Mouse (Mus musculus) lung, postnatal 0 days (tissue): ENCODE measurements at regions not wholly inside any gene's neighbourhood (a gene's known extent, or its start where the extent isn't known, plus 50 kb on each side); places are given as distances from the start of the nearest gene placed in this dataset.

Source experiments
- ATAC-seq: fragments of 200-750 bp; cut with Nextera tagmentation; 2 replicates; pipeline ENCODE4 v1.8.0; 2017; ENCODE audit warnings: moderate library complexity
- DNase-seq: peaks from one replicate; pipeline ENCODE4 v3.0.0-alpha.2; 2016; ENCODE audit warnings: low spot score
- H3K27ac ChIP-seq: fragments of 300-500 bp; sonication (generic); 2 replicates; pipeline ENCODE4 v1.5.1; 2014; ENCODE audit warnings: antibody characterized with exemption, mild to moderate bottlenecking, low read length, mixed read lengths
- H3K27me3 ChIP-seq: fragments of 300-500 bp; sonication (generic); replicated peaks from 2 replicates; pipeline ENCODE4 v1.6.1; 2014; ENCODE audit warnings: low read length, mixed read lengths; ENCODE audit not compliant: insufficient read depth
- H3K36me3 ChIP-seq: fragments of 300-500 bp; sonication (generic); 2 replicates; pipeline ENCODE4 v1.6.1; 2014; ENCODE audit warnings: low read length, mixed read lengths; ENCODE audit not compliant: insufficient read depth
- H3K4me1 ChIP-seq: fragments of 300-500 bp; sonication (generic); 2 replicates; pipeline ENCODE4 v1.6.1; 2014; ENCODE audit warnings: antibody characterized with exemption, low read depth, low read length, mixed read lengths; ENCODE audit not compliant: insufficient read depth
- H3K4me2 ChIP-seq: fragments of 300-500 bp; sonication (generic); replicated peaks from 2 replicates; pipeline ENCODE4 v1.6.1; 2014; ENCODE audit warnings: low read depth, mild to moderate bottlenecking, low read length, moderate library complexity, mixed read lengths
- H3K4me3 ChIP-seq: fragments of 300-500 bp; sonication (generic); 2 replicates; pipeline ENCODE4 v1.5.1; 2014; ENCODE audit warnings: low read depth, low read length
- H3K9ac ChIP-seq: fragments of 300-500 bp; sonication (generic); replicated peaks from 2 replicates; pipeline ENCODE4 v1.6.1; 2014; ENCODE audit warnings: low read depth, mild to moderate bottlenecking
- H3K9me3 ChIP-seq: fragments of 300-500 bp; sonication (generic); 2 replicates; pipeline ENCODE4 v1.6.1; 2016; ENCODE audit warnings: low read length, mixed read lengths
- CTCF ChIP-seq: IDR thresholded peaks from 2 replicates; pipeline ENCODE4 v1.5.1; 2016; ENCODE audit warnings: antibody characterized with exemption, mild to moderate bottlenecking
- EP300 ChIP-seq: IDR thresholded peaks from 2 replicates; pipeline ENCODE4 v1.6.1; 2016; ENCODE audit warnings: antibody characterized with exemption, mild to moderate bottlenecking, control low read depth
- WGBS: fragments of 180-500 bp; shearing (Covaris S2); extraction: QIAGEN DNeasy Blood & Tissue Kit; methylation state at CpG from one replicate; pipeline ENCODE4 v1.1.7; 2014; 5-methylcytosine and 5-hydroxymethylcytosine counted together

DNA sequence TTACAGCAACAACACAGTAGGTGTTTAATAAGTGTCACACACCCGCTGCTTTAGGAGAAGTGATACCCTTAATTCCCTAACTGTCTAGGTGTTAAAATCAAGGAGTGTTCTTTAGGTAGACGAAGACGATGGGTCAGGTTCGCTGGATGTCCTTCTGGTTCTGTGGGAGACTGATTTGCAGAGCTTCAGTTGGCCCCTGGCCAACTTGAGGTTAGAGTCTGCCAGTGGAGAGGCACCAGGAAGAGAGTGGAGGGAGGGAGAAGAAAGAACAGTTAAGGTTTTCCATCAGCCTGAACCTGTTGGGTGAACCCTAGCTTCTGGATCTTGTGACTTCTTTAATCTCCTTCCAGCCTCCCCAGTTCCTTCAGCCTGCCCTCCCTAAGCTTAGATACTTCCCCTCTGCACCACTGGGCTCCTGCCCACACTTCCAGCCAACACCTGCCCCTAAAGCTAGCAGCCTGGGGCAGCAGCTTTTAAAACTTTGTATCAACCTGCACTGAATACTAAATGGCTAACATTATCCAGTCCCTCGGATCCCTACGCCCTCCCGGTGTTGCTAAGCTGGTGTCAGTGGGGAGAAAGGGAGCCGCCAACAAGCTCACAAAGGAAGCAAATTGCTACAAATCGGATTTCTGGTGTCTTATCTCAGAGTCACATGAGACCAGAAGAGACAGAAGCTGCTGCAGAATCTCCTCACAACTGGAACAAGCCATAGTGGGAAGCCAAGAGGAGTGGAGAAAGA is 62.1 kb upstream of the Adgrl1 start:
- Histone ChIP-seq H3K27ac (no peak overlapping the region), H3K36me3 (no peaks in the 10 kb centered on the region)
- 37% methylated on average over 9 of the region's 9 CpGs for WGBS

DNA sequence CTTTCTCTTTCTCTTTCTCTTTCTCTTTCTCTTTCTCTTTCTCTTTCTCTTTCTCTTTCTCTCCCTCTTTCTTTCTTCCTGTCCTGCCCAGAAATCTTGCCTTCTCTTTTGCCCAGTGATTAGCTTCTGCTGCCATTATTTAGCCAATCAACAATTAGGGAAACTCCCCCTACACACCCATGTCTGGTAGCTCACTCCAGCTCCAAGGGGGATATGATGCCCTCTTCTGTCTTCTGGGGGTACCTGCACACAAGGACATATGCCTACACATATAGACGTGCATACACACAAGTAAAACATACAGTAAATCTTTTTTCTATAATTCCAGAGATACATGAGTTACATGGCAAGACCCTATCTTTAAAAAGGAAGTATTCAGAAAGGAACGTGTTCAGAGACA is 70.1 kb upstream of the Adgrl1 start:
- Histone ChIP-seq H3K9me3 (no peaks in the 10 kb centered on the region), H3K4me2 (no peak overlapping the region), H3K36me3 (no peaks in the 10 kb centered on the region), H3K9ac (no peak overlapping the region), H3K27me3 (no peaks in the 10 kb centered on the region), H3K4me3 (no peak overlapping the region), H3K27ac (no peak overlapping the region), H3K4me1 (no peaks in the 10 kb centered on the region)
- no peak for ATAC-seq
- 76% methylated on average over 2 of the region's 2 CpGs for WGBS
- TF ChIP-seq CTCF (no peak), EP300 (no peak)
- DNase-seq = no peak

More for the DNA sequence above, 62.1 kb upstream of the Adgrl1 start:
- no peak overlapping the region for H3K4me2 ChIP-seq
- peak; percentile 10 for DNase-seq
- H3K4me3 ChIP-seq = no peak overlapping the region
- no peaks in the 10 kb centered on the region for H3K9me3 ChIP-seq
- H3K9ac ChIP-seq = no peak overlapping the region
- ATAC-seq = no peak
- no peaks in the 10 kb centered on the region for H3K27me3 ChIP-seq
- TF ChIP-seq CTCF (no peak), EP300 (no peak)
- no peaks in the 10 kb centered on the region for H3K4me1 ChIP-seq

DNA sequence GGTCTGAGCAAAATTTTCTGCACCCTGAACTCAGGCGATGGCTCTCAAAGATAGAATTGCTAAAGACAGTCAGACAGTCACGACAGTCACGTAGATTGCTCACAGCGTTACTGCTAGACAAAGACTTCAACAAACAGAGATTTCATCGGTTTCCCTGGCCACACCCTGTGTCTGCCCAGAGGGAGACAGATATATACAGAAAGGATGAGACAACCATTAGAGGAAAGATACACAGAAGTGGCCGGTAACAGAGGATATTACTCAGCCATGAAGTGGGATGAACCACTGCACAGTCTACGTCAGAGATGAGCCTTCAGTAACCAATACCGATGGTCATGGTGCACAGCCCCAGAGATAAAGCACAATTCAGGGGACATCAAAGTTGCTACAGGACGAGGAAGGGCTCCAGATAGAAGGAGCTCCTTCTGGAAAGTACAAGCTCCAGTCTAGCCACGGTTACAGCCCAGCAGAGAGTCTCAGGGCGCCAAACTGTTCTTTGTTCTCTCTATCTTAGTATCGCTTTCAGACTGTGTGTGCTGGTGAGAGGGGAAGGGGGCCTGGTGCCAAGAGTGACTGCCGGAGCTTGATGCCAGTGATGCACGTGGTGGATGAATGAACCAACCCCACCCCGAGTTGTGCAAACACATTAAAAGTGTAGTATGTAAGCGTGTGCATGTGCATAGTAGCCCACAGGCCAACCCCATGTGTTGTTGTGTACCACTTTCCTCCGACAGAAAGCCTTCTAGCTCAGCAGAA is 74.8 kb upstream of the Adgrl1 start:
- Histone ChIP-seq H3K27me3 (no peaks in the 10 kb centered on the region), H3K9me3 (no peaks in the 10 kb centered on the region), H3K4me3 (no peak overlapping the region), H3K4me2 (no peak overlapping the region), H3K9ac (no peak overlapping the region), H3K27ac (peak overlapping the region; percentile 58; the same call in 1 of the 2 replicates), H3K36me3 (no peaks in the 10 kb centered on the region), H3K4me1 (no peaks in the 10 kb centered on the region)
- TF ChIP-seq CTCF = no peak
- TF ChIP-seq EP300 = peak; percentile 75
- peak; percentile 89 for ATAC-seq
- DNase-seq = peak; percentile 36
- 63% methylated on average over 17 of the region's 17 CpGs for WGBS

DNA sequence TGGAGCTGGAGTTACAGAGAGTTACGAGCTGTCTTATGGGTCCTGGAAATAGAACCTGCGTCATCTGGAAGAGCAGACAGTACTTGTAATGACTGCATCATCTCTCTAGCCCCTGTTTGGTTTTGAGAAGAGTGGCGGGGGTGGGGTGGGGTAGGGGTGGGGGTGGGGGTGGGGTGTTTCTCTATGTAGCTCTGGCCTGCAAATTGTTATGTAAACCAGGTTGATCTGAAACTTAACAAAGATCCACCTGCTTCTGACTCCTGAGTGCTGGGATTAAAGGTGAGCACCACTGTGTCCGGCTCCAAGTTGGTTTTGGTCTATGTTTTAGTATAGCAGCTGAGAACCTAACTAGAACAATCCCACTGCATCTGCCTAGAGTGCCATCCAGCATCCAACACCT is 78.0 kb upstream of the Adgre5 start:
- WGBS = 85% methylated on average over 4 of the region's 4 CpGs
- TF ChIP-seq EP300 (no peak), CTCF (no peak)
- Histone ChIP-seq H3K9ac (no peak overlapping the region), H3K9me3 (no peaks in the 10 kb centered on the region), H3K4me2 (no peak overlapping the region), H3K27ac (no peak overlapping the region), H3K27me3 (no peaks in the 10 kb centered on the region), H3K36me3 (no peaks in the 10 kb centered on the region), H3K4me3 (no peak overlapping the region), H3K4me1 (no peaks in the 10 kb centered on the region)
- ATAC-seq (no peak), DNase-seq (no peak)

DNA sequence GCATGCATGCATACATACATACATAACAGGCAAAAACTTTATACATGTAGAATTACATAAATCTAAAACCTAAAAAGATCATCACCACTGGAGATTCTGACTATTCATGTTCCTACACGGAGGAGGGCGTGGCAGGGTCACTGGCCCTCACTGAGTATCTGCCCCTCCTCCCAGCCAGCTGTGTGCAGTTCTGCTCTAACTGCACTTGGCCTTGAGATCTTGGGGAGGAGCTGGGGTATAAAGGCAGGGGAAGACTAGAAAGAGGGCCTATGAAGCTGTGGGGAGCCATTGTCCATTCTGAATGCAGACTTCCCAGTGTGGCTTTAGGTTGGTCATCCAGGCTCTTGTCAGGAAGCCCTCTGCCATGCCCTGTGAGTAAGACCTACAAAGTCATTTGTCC is 69.5 kb upstream of the Adgre5 start:
- 75% methylated on average over 2 of the region's 2 CpGs for WGBS
- H3K4me2 ChIP-seq = no peak overlapping the region
- no peaks in the 10 kb centered on the region for H3K9me3 ChIP-seq
- no peak overlapping the region for H3K9ac ChIP-seq
- H3K27ac ChIP-seq = no peak overlapping the region
- no peak overlapping the region for H3K4me3 ChIP-seq
- H3K36me3 ChIP-seq = no peaks in the 10 kb centered on the region
- no peak for TF ChIP-seq EP300
- DNase-seq (no peak), ATAC-seq (no peak)
- H3K4me1 ChIP-seq = no peaks in the 10 kb centered on the region
- H3K27me3 ChIP-seq = no peaks in the 10 kb centered on the region

DNA sequence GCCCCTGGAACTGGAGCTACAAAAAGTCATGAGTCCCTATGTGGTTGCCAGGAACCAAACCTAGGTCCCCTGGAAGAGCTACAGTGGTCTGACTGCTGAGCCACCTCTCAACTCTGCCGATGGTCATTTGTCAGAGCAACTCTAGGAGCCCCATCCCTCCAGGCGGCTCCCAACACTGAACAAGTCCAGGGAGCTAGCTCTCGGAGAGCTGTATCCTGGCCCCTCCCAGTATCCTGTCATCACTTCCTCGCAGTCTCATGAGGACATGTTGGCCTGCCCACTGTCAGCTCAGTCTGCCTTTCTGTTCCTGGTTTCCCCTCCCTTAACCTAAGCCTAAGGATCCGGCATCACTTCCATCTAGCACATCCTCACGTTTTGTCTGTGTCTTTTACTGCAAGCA is 64.5 kb upstream of the Adgre5 start:
- no peaks in the 10 kb centered on the region for H3K4me1 ChIP-seq
- ATAC-seq = peak; percentile 90
- no peak overlapping the region for H3K9ac ChIP-seq
- WGBS = 31% methylated on average over 6 of the region's 6 CpGs
- H3K4me2 ChIP-seq = no peak overlapping the region
- H3K4me3 ChIP-seq = no peak overlapping the region
- no peaks in the 10 kb centered on the region for H3K27me3 ChIP-seq
- no peak overlapping the region for H3K27ac ChIP-seq
- H3K9me3 ChIP-seq = no peaks in the 10 kb centered on the region
- H3K36me3 ChIP-seq = no peaks in the 10 kb centered on the region
- peak; percentile 69 for DNase-seq
- TF ChIP-seq EP300 = no peak
- TF ChIP-seq CTCF = no peak
